Mouse (Mus musculus) cortical plate, adult 2 months (tissue): ENCODE results near the gene Ccng1.

Source experiments
- CTCF ChIP-seq: fragments of 200-500 bp; IDR thresholded peaks from 2 replicates; pipeline ENCODE4 v1.5.1; 2011; ENCODE audit warnings: mild to moderate bottlenecking, control low read depth, low read length; ENCODE audit not compliant: insufficient read depth; ENCODE audit errors: extremely low read depth
- POLR2A ChIP-seq: fragments of 200-500 bp; IDR thresholded peaks from 2 replicates; pipeline ENCODE4 v1.6.1; 2011; ENCODE audit warnings: mild to moderate bottlenecking, low read length, control low read depth; ENCODE audit not compliant: insufficient read depth; ENCODE audit errors: extremely low read depth

- no peak for TF ChIP-seq POLR2A
- TF ChIP-seq CTCF: no peak
Measured at GRCm38 (mm10) chr11:40746361-40746760, 8.8 kb downstream of the Ccng1 start.
